Mouse (Mus musculus) kidney, embryonic 15.5 days (tissue): ENCODE results near the gene Creg1. TPM values are rescaled to one million over a fixed set of nuclear protein-coding genes. Genes with fewer than 3 reads are reported as not detected.

Experiments
- ATAC-seq: fragments of 200-750 bp; cut with Nextera tagmentation; replicated peaks from 2 replicates; pipeline ENCODE4 v1.8.0; 2017; ENCODE audit warnings: moderate TSS enrichment; ENCODE audit not compliant: low FRiP score
- H3K27ac ChIP-seq: fragments of 300-500 bp; sonication (generic); 2 replicates; pipeline ENCODE4 v1.5.1; 2015; ENCODE audit warnings: mild to moderate bottlenecking, inconsistent platforms
- H3K27me3 ChIP-seq: fragments of 300-500 bp; sonication (generic); 2 replicates; pipeline ENCODE4 v1.6.1; 2015; ENCODE audit warnings: inconsistent platforms
- H3K36me3 ChIP-seq: fragments of 300-500 bp; sonication (generic); 2 replicates; pipeline ENCODE4 v1.6.1; 2015; ENCODE audit warnings: inconsistent platforms
- H3K4me1 ChIP-seq: fragments of 300-500 bp; sonication (generic); 2 replicates; pipeline ENCODE4 v1.6.1; 2015; ENCODE audit warnings: inconsistent platforms
- H3K4me2 ChIP-seq: fragments of 300-500 bp; sonication (generic); 2 replicates; pipeline ENCODE4 v1.6.1; 2015; ENCODE audit warnings: moderate library complexity, mild to moderate bottlenecking, inconsistent platforms
- H3K4me3 ChIP-seq: fragments of 300-500 bp; sonication (generic); replicated peaks from 2 replicates; pipeline ENCODE4 v1.5.1; 2015; ENCODE audit warnings: mild to moderate bottlenecking, inconsistent platforms
- H3K9ac ChIP-seq: fragments of 300-500 bp; sonication (generic); 2 replicates; pipeline ENCODE4 v1.6.1; 2015; ENCODE audit warnings: mild to moderate bottlenecking, inconsistent platforms
- H3K9me3 ChIP-seq: fragments of 300-500 bp; sonication (generic); replicated peaks from 2 replicates; pipeline ENCODE4 v1.6.1; 2016; ENCODE audit warnings: inconsistent platforms
- WGBS: fragments of 180-500 bp; shearing (Covaris S2); methylation state at CpG from one replicate; pipeline ENCODE4 v1.1.7; 2015; ENCODE audit warnings: mixed read lengths; 5-methylcytosine and 5-hydroxymethylcytosine counted together
- polyA plus RNA-seq: library from polyadenylated mRNA; unstranded; fragments of >200 nt; fragmentation: Nextera tagmentation; extraction: Ambion mirVana; gene quantifications from 2 replicates; pipeline ENCODE4 v1.2.1, GENCODE M21; 2015

Creg1 gene
- polyA plus RNA-seq, 1 experiment from 2014 or later, result 58.4 TPM

DNA sequence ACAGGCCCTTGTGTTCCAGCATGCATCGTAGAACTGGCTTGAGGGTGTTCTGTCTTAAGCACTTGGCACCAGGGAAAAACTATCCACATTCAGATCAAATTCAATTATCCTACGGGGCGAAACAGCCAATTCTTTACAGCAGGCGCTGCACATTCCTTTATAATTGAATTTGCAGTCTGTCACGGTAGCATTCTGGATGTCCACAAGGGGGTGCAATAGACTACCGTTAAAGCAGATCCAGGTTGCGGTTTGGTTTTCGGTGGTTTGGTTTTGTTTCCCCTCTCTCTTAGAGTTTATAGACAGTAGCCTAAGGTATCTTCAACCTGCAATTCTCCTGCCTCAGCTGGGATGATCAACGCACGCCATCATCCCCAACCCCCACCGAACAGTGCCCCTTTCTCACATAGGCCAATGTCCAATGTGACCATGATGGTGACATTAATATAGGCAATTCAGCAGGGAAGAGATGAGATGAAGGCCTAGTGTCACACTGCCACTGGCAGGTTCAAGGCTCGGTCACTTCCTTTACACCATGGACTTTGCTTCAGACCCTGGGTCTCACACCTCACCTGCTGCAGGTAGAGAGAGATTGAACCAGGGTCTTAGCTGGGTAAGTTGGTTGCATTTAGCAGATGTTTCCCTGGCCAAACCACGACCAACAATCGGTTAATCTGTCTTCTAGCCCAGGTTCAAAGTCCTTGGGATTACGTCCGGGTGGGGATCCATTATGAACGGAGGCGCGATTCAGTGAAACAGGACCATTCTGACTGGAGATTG lies 12.2 kb downstream of the Creg1 start:
- peaks cover 17% of the 10 kb centered on the region; the same call in 1 of the 2 replicates for H3K36me3 ChIP-seq
- peaks cover 21% of the 10 kb centered on the region for H3K4me1 ChIP-seq
- H3K27me3 ChIP-seq, result peaks cover 20% of the 10 kb centered on the region; the same call in 1 of the 2 replicates
- H3K9me3 ChIP-seq, result no peaks in the 10 kb centered on the region
- WGBS, result 51% methylated on average over 19 of the region's 19 CpGs
- no peak for ATAC-seq
- no peak overlapping the region for H3K4me3 ChIP-seq
- no peak overlapping the region for H3K27ac ChIP-seq
- no peak overlapping the region for H3K9ac ChIP-seq
- no peak overlapping the region for H3K4me2 ChIP-seq

DNA sequence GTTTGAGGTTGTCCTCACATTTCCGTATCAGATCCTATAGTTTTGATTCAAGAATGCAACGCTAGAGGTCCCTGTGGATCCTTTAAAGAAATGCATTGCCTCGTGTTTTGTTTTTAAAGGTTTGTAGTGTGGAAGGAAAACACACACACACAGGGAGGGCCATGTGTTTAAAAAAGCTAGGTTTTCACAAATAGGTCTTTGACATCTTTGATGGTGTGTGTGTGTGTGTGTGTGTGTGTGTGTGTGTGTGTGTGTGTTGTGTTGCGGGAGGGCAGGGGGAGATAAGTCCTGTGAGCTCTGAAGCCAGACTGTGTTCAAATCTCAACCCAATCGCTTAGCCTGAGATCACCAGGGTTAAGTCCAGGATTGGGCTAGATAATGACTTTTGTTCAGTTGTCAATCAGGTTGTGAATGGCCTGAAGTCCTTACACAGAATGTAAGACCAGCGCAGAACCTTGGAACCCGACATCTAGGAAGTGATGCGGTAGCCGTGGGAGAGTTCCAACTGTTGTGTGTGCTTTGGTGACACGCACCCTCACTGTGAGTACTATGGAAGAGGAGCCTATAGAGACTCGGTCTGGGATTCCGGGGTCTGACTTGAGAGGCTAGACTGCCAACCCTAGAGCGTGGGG lies 16.5 kb downstream of the Creg1 start:
- peak overlapping the region; percentile 35; the same call in 1 of the 2 replicates for H3K9ac ChIP-seq
- peak; percentile 65 for ATAC-seq
- no peaks in the 10 kb centered on the region for H3K36me3 ChIP-seq
- H3K9me3 ChIP-seq, result no peaks in the 10 kb centered on the region
- no peak overlapping the region for H3K27ac ChIP-seq
- peak overlapping the region; percentile 86 for H3K4me2 ChIP-seq
- peaks cover 20% of the 10 kb centered on the region; the same call in 1 of the 2 replicates for H3K27me3 ChIP-seq
- peaks cover 14% of the 10 kb centered on the region for H3K4me1 ChIP-seq
- peak overlapping the region; percentile 45 for H3K4me3 ChIP-seq
- 6% methylated on average over 13 of the region's 13 CpGs for WGBS

DNA sequence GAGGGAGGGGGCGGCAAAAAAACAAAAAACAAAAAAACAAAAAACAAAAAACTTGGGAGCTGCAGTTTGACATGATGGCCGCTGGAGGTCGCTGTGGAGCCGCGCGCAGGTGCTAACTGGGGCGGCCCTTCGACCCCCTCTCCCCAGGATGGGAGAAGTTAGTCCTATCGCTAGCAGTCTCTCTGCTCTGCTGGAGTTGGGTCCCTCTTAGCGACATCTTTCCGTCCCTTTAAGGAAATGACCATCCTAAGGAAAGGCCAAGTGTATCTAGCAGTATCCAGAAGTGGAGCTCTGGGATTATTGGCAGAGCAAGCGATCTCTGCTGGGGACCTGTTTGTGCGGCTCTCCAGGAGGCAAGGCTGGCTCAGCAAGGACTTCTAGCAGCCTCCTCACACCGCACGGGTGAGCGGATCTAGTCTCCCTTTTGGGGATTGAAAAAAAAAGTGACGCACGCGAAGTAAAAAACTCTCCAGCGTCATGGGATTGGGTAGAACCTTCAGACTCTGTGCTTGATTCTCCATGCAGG lies 17.1 kb downstream of the Creg1 start:
- no peaks in the 10 kb centered on the region for H3K36me3 ChIP-seq
- H3K4me3 ChIP-seq, result peak overlapping the region; percentile 45
- WGBS, result 5% methylated on average over 20 of the region's 20 CpGs
- peaks cover 14% of the 10 kb centered on the region for H3K4me1 ChIP-seq
- H3K9me3 ChIP-seq, result no peaks in the 10 kb centered on the region
- peak; percentile 76 for ATAC-seq
- no peak overlapping the region for H3K27ac ChIP-seq
- peak overlapping the region; percentile 35 for H3K9ac ChIP-seq
- H3K27me3 ChIP-seq, result peaks cover 20% of the 10 kb centered on the region; the same call in 1 of the 2 replicates
- peak overlapping the region; percentile 86 for H3K4me2 ChIP-seq

DNA sequence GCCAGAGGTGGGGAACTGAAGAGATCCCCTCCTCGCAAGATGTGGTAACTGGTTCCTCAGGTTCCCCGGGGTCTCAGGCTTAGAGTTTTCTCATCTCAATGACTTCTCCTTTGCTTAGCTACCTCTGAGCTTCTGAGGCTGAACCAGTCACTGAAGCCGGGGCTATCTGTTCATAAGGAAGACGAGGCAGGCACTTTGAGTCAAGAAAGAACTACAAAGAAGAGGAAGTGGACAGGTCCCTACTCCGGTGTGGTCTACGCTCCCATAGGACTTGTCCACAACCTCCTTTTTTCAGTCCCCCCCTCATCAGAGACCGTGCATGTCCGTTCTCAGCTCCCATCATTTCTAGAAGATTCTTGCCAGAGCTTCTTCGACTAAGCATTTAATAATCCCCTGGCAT lies 17.9 kb downstream of the Creg1 start:
- peaks cover 14% of the 10 kb centered on the region for H3K4me1 ChIP-seq
- WGBS, result 86% methylated on average over 9 of the region's 9 CpGs
- no peaks in the 10 kb centered on the region for H3K9me3 ChIP-seq
- no peak overlapping the region for H3K4me3 ChIP-seq
- H3K36me3 ChIP-seq, result no peaks in the 10 kb centered on the region
- no peak overlapping the region for H3K27ac ChIP-seq
- ATAC-seq, result no peak; the same call in 1 of the 2 replicates
- H3K4me2 ChIP-seq, result peak overlapping the region; percentile 86; the same call in 1 of the 2 replicates
- H3K9ac ChIP-seq, result no peak overlapping the region
- peaks cover 14% of the 10 kb centered on the region; the same call in 1 of the 2 replicates for H3K27me3 ChIP-seq

DNA sequence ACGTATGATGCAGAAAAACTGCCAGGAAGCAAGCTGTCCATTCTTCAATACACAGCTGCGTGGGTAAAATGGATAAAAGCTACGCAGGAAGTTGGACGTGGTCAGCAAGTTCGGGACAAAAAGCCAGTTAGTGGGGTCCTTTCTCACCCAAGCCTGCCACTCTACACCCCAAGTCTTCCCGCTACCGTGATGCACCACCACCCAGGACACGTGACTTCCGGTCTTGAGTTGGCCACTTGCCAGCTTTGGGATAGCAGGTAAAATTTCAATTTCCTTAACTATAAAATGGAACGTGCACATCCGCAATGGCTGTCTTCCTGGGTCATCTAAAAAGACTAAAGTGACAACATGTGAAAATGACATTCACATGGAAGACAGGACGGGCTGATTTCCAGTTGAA lies 18.4 kb downstream of the Creg1 start:
- Histone ChIP-seq H3K9me3 (no peaks in the 10 kb centered on the region), H3K9ac (no peak overlapping the region), H3K36me3 (no peaks in the 10 kb centered on the region), H3K27ac (no peak overlapping the region), H3K4me2 (no peak overlapping the region), H3K27me3 (peaks cover 10% of the 10 kb centered on the region; the same call in 1 of the 2 replicates), H3K4me3 (no peak overlapping the region), H3K4me1 (peaks cover 14% of the 10 kb centered on the region)
- no peak for ATAC-seq
- 90% methylated on average over 12 of the region's 12 CpGs for WGBS

DNA sequence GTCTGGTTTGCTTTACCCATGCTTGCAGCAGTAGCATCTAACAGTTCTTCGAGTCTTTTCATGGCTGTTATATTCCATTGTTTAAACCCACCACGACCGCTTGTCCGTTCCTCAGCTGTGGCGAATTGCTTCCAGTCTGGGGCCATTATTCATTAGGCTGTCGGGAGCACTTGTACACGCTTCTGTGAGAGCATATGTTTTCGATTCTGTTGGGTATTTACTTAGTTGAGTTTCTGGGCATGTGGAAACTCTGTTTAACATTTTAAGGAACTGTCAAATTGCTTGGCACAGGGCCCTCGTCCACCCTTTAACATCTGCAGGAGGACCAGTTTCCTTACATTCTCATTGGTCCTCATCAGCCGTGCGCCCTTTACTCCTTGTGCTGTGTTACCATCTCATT lies 22.8 kb downstream of the Creg1 start:
- Histone ChIP-seq H3K9ac (no peak overlapping the region), H3K4me1 (no peaks in the 10 kb centered on the region), H3K27me3 (no peaks in the 10 kb centered on the region), H3K27ac (no peak overlapping the region), H3K36me3 (no peaks in the 10 kb centered on the region), H3K4me3 (no peak overlapping the region), H3K4me2 (no peak overlapping the region), H3K9me3 (no peaks in the 10 kb centered on the region)
- WGBS, result 52% methylated on average over 11 of the region's 11 CpGs
- no peak for ATAC-seq

DNA sequence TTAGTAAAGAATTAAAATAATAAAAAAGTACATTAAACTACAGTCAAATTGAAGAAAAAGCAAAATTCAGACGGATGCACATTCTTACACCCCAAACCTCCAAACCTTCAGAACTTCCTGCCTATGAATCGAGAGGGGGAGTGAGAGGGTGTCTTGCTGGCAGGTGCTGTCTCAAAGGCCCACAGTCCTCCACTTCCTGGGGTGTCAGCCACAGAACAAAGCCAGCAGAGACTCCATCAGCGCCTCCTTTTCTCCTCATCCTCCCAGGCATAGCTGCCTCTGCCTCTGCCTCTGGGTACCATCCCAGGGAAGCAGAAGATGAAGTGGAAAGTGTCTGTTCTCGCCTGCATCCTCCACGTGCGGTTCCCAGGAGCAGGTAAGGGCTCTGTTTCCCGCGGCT lies 25.0 kb downstream of the Creg1 start, which contains the start of gene Cd247:
Gene Cd247 (plus strand): TSS at position 171 of the 400 bp plus-strand sequence.
- 76% methylated on average over 8 of the region's 8 CpGs for WGBS
- no peaks in the 10 kb centered on the region for H3K36me3 ChIP-seq
- no peak within 1 kb of the TSS for H3K27ac ChIP-seq
- ATAC-seq, result no peak
- no peaks in the 10 kb centered on the region for H3K4me1 ChIP-seq
- H3K9ac ChIP-seq, result no peak within 1 kb of the TSS
- H3K9me3 ChIP-seq, result no peaks in the 10 kb centered on the region
- no peak within 1 kb of the TSS for H3K4me2 ChIP-seq
- H3K27me3 ChIP-seq, result no peaks in the 10 kb centered on the region
- H3K4me3 ChIP-seq, result no peak within 1 kb of the TSS

DNA sequence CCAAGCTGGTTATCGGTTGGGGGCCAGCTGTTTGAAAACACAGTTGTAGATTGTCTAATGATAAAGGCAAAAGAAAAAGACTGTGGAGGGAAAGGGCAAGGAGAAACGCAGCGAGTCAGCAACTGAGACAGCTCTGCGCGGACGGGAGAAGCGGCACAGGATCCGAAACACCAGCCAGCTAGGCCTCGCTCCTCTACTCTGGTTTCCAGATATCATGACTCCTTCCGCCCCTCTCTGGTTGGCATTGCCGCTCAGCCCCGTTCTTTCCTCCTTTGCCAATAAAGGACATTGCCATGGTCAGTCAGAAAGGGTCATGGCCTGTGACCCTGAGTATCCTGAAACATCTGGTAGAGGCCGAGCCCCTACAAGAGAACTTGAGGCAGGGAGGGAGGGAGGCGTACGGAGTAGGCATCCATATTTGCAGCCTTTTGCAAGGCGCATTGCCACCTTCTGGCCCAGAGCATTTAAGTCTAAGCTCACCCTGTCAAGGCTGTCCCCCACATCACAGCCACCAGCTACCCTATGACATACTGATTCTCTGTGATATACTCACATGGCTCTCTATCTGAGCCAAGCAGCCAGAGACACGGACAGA lies 25.6 kb downstream of the Creg1 start:
- H3K9me3 ChIP-seq, result no peaks in the 10 kb centered on the region
- no peak overlapping the region for H3K27ac ChIP-seq
- H3K36me3 ChIP-seq, result no peaks in the 10 kb centered on the region
- H3K4me2 ChIP-seq, result no peak overlapping the region
- H3K4me1 ChIP-seq, result no peaks in the 10 kb centered on the region
- H3K27me3 ChIP-seq, result no peaks in the 10 kb centered on the region
- WGBS, result 85% methylated on average over 17 of the region's 17 CpGs
- no peak for ATAC-seq
- no peak overlapping the region for H3K4me3 ChIP-seq
- no peak overlapping the region for H3K9ac ChIP-seq

DNA sequence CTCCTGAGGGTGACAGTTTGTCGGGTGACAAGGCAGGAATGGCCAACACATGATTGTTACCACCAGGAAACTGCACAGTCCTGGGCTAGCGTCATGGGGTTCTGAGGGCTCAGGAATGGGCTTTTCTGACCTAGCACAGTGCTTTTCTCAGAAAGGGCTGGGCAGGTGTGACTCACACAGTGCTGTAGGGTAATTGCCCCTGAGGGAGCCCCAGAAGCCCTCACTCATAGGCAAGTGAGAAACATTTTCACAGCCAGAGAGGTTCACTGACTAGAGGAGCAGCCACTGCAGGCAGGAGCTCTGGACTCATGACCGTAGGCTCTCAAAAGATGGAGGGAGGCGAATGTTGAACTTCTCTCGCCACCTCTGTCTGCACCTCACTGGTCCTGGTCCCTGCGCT lies 26.4 kb downstream of the Creg1 start:
- H3K36me3 ChIP-seq, result no peaks in the 10 kb centered on the region
- H3K4me1 ChIP-seq, result no peaks in the 10 kb centered on the region
- no peak for ATAC-seq
- no peak overlapping the region for H3K4me3 ChIP-seq
- H3K27me3 ChIP-seq, result no peaks in the 10 kb centered on the region
- H3K4me2 ChIP-seq, result no peak overlapping the region
- no peak overlapping the region for H3K27ac ChIP-seq
- H3K9me3 ChIP-seq, result no peaks in the 10 kb centered on the region
- WGBS, result 77% methylated on average over 6 of the region's 6 CpGs
- no peak overlapping the region for H3K9ac ChIP-seq

DNA sequence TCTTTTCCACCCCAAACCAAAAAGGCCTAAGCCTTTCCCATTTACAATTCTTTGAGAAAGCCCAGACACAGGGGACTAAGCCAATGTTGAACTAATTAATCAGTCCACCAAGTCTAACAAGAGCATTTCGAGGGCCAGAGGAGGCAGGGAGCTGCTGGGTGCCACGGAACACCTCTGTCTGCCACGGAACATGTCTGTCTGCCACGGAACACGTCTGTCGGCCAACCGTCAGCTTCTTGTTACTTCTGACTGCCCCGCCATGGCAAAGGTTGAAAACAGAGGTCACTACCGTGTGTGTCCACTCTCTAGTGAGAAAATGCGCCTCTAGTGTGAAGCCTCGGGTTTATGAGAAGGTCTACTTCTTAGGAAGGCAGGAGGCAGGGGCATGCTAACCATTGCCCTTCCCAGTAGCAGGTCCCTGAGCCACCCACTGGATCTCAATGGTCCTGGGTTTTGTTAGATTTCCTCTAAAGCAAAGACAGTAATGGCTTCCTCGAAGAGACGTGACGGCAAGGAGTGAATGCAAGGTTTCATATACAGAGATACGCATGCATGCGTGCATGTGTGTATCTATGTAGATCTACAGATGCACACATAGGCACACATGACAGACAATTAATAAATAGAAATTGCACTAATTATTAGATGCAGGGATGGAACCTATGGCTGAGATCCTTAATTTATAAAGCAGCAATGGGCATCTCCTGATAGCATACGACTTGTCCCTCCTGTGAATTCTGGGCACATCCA lies 27.1 kb downstream of the Creg1 start:
- no peak for ATAC-seq
- H3K4me3 ChIP-seq, result no peak overlapping the region
- H3K27ac ChIP-seq, result no peak overlapping the region
- no peaks in the 10 kb centered on the region for H3K9me3 ChIP-seq
- H3K4me1 ChIP-seq, result no peaks in the 10 kb centered on the region
- no peak overlapping the region for H3K9ac ChIP-seq
- no peaks in the 10 kb centered on the region for H3K36me3 ChIP-seq
- no peaks in the 10 kb centered on the region for H3K27me3 ChIP-seq
- no peak overlapping the region for H3K4me2 ChIP-seq
- WGBS, result 91% methylated on average over 17 of the region's 17 CpGs

DNA sequence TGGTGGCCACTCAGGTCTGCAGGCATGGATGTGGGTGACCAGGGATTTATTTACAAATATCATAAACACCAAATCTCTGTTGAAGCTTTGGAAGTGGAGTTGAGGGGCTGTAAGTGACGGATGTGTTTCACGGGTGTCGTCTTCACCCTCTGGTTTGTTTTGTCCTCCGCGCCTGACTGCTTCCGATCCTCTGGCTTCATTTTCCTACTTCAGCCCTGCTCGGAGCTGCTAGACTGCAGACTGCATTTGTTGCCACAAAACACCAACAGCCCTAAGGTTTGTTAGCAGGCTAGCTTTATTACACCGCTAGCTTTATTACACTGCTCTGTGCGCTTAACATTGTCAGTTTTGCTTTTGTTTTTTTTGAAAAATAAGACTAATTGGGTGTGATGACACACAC lies 27.9 kb downstream of the Creg1 start:
- no peak overlapping the region for H3K4me3 ChIP-seq
- 68% methylated on average over 9 of the region's 9 CpGs for WGBS
- H3K9me3 ChIP-seq, result no peaks in the 10 kb centered on the region
- H3K9ac ChIP-seq, result no peak overlapping the region
- no peaks in the 10 kb centered on the region for H3K36me3 ChIP-seq
- no peak overlapping the region for H3K4me2 ChIP-seq
- ATAC-seq, result no peak
- H3K27me3 ChIP-seq, result no peaks in the 10 kb centered on the region
- no peaks in the 10 kb centered on the region for H3K4me1 ChIP-seq
- no peak overlapping the region for H3K27ac ChIP-seq
